Mouse (Mus musculus) urinary bladder, postnatal 25 days (tissue): ENCODE results near the gene Wdr26.
A peak's percentile ranks its signal among the peaks of the same experiment; 100 is the strongest.

Experiments used
- DNase-seq: peaks from one replicate; pipeline ENCODE4 v3.0.0; 2022; ENCODE audit warnings: low spot score

The Wdr26 gene

GRCm38 (mm10) chr1:181167816-181168215, 44.0 kb downstream of the Wdr26 start:
- no peak for DNase-seq

- no peak for DNase-seq
These were observed 60.3 kb downstream of the Wdr26 start for GRCm38 (mm10) chr1:181151541-181151940.

- peak; percentile 89 for DNase-seq
These were observed 60.8 kb downstream of the Wdr26 start for GRCm38 (mm10) chr1:181150827-181151534.

- DNase-seq, result no peak
These were observed 61.4 kb downstream of the Wdr26 start for GRCm38 (mm10) chr1:181150431-181150826.

GRCm38 (mm10) chr1:181149373-181150017, 62.3 kb downstream of the Wdr26 start:
- no peak for DNase-seq

GRCm38 (mm10) chr1:181148540-181148939, 63.3 kb downstream of the Wdr26 start:
- no peak for DNase-seq

GRCm38 (mm10) chr1:181146187-181146586, 65.6 kb downstream of the Wdr26 start:
- no peak for DNase-seq

GRCm38 (mm10) chr1:181144966-181145365, 66.8 kb downstream of the Wdr26 start:
- DNase-seq, result no peak

GRCm38 (mm10) chr1:181143950-181144836, 67.6 kb downstream of the Wdr26 start, which contains the start of the genes Nvl and Cnih4:
Nvl (minus strand) TSS chr1:181144204.
Cnih4 (plus strand) TSS chr1:181144693.
- peak; percentile 89 for DNase-seq

- DNase-seq, result no peak
These were observed 68.2 kb downstream of the Wdr26 start for GRCm38 (mm10) chr1:181143609-181143949.

GRCm38 (mm10) chr1:181138730-181139129, 73.1 kb downstream of the Wdr26 start:
- no peak for DNase-seq

GRCm38 (mm10) chr1:181131915-181132314, 79.9 kb downstream of the Wdr26 start:
- no peak for DNase-seq

GRCm38 (mm10) chr1:181126766-181127165, 85.0 kb downstream of the Wdr26 start:
- no peak for DNase-seq

GRCm38 (mm10) chr1:181125916-181126315, 85.9 kb downstream of the Wdr26 start:
- no peak for DNase-seq

- no peak for DNase-seq
These were observed 87.7 kb downstream of the Wdr26 start for GRCm38 (mm10) chr1:181124145-181124544.
